Mouse (Mus musculus) cerebellum, postnatal 14 days (tissue): ENCODE measurements at regions not wholly inside any gene's neighbourhood (a gene's known extent, or its start where the extent isn't known, plus 50 kb on each side); places are given as distances from the start of the nearest gene placed in this dataset.
A peak's percentile ranks its signal among the peaks of the same experiment; 100 is the strongest.

Experiments
- DNase-seq, 2 experiments: peaks; one replicate each; pipeline ENCODE4 v3.0.0; 2021; ENCODE audit warnings: mixed read lengths in 2 of 2

DNA sequence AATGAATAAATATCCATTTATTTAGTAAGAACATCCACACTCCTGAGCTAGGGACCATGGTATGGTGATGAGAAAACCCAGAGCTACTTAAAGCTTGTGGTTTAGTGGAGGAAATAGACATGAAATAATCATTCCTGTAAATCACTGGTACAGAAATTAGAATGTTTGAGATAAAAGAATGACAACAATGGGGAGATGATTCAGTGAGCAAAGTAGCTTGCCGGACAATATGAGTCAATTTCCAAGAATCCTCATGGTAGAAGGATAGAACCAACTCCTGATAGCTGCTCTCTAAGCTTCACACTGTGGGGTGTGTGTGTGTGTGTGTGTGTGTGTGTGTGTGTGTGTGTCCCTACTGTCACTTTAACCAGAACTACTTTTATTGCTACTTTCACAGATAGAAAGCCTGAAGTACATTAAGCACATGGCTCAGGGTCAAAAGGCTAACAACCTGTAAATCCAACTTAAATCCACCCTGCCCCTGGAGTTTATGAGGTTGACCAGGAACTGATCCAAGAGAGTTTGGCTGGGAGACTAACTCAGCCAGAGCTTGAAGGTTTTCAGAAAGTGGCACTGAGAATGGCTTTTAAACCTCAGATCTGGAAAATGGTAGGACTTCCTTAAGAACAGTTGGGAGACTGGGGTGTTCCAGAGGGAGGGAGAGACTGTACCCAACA, 336.9 kb upstream of the Gcfc2 start:
- no peak for DNase-seq

- peak; percentile 63 to 71 for DNase-seq
Observed at GRCm38 (mm10) chr6:81589727-81590126, 333.7 kb upstream of the Gcfc2 start.

DNA sequence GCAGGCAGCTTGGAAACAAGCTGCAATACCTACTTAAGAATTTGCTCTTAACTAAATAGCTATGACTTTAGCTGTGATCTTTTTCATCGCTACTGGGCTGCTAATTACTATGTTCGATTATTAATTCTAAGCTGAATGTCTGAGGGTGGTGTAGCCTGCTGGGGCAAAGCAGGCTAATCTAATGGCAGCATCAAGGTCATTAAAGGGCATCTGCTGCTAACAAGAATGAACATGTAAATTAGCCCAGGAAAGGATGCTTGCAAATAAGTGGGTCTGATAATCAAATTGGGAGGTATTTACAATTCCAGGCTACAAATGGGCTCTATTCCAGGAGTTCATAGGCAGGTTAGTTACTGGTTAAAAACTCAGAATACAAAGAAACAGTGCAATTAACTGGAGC, 327.5 kb upstream of the Gcfc2 start:
- no peak for DNase-seq

GRCm38 (mm10) chr6:81608637-81609036, 314.8 kb upstream of the Gcfc2 start:
- peak in 1 of 2 experiments; percentile 6 for DNase-seq

DNA sequence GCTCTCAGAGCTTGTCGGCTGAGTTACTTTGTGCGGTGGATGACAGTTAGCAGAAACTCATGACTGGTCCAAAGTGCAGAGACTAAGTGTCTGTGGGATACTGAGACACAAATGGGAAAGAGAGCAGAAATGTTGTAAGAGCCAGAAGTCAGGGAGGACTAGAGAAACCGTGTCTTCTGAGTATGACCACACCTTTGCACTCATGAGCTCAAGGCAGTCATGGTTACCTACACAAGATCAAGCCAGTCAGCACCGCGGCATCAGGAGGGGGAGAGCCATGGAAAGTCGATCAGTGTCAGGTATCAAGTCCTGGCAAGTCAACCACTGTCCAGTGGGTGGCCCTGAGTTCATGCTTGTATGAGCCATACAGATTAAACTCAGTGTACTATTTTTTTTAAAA, 311.5 kb upstream of the Gcfc2 start:
- DNase-seq: no peak

DNA sequence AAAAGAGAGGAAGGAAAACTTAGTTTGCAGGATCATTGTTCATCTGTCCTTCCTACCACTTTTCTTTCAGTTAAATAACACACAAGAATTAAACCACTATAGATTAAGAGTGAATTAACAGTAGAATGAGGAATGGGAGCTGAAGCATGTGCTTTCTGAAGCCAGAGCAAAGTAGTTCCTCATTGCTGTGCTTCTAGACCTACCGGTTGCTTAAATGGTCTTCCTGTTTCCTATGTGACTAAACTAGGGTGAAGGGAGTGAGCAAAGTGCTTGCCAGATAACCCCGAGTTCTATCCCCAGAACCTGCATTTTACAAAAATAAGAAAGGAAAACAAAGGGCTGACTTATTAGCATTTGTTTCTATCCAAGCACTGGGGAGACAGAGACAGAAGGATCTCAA, 305.5 kb upstream of the Gcfc2 start:
- no peak for DNase-seq

- DNase-seq: no peak
Observed at GRCm38 (mm10) chr6:81621028-81621427, 302.4 kb upstream of the Gcfc2 start.

DNA sequence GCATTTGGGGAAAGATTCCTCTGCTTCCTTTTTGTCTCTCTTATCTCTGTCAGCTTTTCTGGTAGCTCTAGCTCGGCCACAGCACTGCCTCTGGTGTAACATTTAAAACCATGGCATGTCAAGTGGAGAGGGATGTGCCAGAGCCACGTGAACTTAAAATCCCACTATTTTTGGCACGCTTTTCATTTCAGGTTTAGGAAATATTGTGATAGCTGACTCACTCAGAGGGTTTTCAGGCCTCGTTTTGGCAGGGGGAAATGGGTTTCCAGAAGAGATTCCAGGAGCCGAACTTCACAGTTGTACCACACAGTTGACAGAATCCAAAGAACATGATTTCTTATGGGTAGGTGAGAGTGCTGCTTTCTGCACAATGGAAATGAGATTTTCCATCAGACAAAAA, 300.8 kb upstream of the Gcfc2 start:
- no peak for DNase-seq

- DNase-seq: no peak
Observed at GRCm38 (mm10) chr6:81625016-81625415, 298.5 kb upstream of the Gcfc2 start.

GRCm38 (mm10) chr6:81633586-81633985, 289.9 kb upstream of the Gcfc2 start:
- no peak for DNase-seq

DNA sequence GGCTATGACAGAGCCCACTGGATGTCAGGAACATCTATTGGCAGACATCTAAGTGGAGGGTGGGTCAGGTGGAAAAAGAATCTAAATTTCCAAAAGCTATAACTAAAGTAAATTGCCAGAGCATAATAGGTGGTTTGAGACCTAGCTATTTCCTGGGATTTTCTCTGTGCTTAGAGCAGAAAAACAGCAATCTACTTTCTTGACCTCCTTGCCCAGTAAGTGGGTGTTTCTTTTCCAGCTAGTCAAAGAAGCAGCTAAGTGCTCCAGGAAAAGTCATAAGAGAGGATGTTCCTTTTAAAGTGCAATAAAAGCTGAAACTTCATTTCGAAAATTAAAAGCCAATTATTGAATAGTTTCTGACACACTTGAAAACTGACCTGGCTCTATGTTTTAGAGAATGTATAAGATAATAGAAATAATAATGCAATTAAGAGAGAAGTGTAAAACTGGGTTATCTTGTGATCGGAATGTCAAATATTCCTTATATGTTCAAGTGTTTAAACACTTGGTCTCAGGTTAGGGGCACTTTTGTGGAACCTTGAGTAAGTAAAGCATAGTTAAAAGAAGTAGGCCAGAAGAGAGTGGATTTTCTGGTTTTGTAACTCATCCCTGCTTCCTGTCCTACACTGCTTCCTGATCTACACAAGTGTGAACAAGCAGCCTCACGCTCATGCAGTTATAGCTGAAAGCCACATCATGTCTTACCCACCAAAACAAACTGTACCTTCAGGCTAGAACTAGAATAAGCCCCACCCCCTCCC, 275.7 kb upstream of the Gcfc2 start:
- no peak for DNase-seq

DNA sequence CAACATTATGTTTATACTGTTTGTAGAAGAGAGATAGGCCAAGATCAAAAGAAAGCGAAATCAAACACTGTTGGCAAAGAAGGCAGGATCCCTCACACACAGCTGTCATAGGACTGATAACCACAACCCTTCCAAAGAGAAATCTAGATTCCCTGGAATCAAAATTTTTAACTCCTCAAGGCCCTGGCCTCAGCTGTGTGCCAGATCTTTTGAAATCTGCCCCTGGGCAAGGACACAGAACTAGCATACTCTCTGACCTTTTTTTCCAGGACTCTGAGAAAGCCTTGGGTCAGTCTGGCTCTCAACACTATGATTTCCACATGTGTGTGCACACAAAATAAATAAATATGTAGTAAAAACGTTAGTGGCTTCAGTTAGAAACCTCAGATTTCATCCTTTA, 271.6 kb upstream of the Gcfc2 start:
- no peak for DNase-seq

DNA sequence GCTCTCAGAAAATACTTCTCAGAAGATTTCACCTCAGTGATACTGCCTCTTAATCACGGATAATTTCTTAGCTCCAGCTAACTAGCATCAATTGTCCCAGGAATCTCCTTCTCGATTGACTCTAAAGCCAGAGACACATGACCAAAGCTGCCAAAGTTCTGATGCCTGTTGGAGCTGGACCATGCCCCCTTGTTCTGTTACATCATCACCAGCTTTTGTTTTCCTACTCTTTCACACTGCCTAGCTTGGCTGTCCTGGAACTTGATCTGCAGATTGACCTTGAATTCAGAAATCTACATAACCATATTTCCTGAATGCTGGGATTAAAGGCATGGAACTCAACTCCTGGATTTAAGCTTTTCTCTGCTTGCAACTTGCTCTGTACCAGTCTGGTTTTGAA, 268.3 kb upstream of the Gcfc2 start:
- no peak for DNase-seq

- peak; percentile 24 to 39 for DNase-seq
Observed at GRCm38 (mm10) chr6:81660478-81661395, 262.7 kb upstream of the Gcfc2 start.

- no peak for DNase-seq
Observed at GRCm38 (mm10) chr6:81668944-81669343, 254.5 kb upstream of the Gcfc2 start.

GRCm38 (mm10) chr6:81673316-81673715, 250.2 kb upstream of the Gcfc2 start:
- no peak for DNase-seq

- no peak for DNase-seq
Observed at GRCm38 (mm10) chr6:81697284-81697683, 226.2 kb upstream of the Gcfc2 start.

DNA sequence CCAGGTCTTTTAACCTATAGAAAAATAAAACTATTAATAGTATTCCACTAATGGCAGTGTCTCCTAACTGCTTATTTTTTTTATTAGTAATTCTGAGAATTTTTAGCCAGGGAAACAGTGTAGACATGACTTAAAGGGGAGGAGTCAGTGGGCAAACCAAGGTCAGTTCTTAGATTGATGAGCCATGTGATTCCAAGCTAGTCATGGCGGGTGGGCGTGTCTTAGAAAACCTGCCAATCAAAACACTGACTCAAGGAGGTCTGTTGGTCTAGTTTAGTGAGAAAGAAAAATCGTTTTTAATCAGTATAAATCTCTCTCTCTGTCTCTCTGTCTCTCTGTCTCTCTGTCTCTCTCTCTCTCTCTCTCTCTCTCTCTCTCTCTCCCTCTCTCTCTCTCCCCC, 225.3 kb upstream of the Gcfc2 start:
- no peak for DNase-seq

GRCm38 (mm10) chr6:81714867-81715266, 208.6 kb upstream of the Gcfc2 start:
- DNase-seq: peak; percentile 23 to 48

DNA sequence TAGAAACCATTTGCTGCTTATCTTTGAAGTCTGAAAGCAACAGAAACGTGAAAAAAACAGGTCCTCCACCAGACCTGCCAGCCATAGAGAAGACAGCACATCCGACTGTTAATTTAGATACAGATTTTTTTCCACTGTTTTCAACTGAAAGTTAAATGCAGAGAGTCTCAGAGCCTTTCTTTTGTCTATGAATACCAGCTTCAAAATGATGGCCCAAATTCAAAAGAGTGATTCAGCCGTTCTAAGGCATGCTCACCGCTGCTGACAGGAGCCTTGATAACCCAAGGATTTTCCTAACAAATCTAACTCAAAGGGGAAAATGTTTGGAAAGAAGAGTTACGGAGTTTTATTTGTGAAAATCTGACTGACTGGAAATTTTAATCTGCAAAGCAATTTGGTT, 207.1 kb upstream of the Gcfc2 start:
- no peak for DNase-seq

DNA sequence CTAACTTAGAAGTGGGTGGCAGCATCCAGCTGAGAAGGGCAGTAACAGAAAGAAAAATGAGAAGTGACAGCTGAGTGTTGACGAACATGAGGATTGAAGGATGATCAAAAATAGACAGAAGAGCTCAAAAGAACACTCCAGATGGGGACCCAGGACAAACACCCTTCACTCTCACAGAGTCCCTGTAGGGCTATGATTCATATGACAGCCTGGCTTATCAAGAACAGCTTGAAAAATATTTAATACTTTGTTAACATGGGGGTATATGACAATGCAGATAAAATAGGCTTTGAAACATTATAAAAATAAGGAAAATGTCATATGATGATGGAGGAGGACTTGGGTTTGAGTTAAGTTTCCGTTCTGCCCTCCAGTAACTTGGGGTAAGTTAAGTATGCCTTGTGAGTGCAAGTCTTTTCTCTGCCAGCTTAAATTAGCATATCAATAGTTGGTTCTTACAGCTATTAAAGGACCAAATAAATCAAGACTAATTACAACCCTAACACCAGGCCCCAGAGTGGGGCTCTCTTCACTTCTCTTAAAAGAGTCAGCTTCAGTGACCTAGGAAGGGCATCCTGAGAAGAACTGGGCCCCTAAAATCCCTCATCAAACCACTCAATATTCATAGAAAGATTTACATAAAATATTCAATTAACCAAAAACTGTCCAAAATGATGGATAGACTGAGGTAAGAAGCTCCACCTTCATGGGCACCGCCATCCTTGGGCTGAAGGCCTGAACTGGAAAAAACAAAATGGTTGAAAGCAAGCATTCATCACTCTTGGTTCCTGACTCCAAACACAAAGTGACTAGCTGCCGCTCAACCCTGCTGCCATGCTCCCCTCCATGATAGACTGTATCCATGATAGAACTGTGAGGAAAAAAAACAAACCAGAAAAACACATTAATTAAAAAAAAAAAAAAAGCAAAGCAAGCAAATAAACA, 198.6 kb upstream of the Gcfc2 start:
- DNase-seq: no peak

DNA sequence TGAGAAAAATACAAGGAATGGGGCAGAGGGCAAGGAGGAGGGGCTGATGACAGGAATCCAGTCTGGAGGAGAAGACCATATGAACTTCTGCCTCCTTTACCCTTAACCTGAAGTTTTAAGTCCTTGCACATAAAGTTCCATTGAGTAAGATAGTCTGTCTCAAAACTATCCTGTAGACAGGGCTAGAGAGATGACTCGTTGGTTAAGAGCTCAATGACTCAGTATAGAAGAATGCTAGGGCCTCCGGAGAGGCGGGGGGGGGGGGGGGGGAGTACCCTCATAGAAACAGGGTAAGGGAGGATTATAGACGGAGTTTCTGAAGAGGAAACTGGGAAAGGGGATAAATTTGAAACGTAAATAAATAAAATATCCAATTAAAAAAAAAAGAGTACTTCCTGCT, 191.8 kb upstream of the Gcfc2 start:
- DNase-seq: no peak
